Mouse (Mus musculus): ENCODE results near the gene Ntm. TPM values are rescaled to one million over a fixed set of nuclear protein-coding genes. Genes with fewer than 3 reads are reported as not detected.
A peak's percentile ranks its signal among the peaks of the same experiment; 100 is the strongest.

Gene Ntm
- polyA plus RNA-seq, 1 experiment from 2014 or later, result 156 TPM

DNA sequence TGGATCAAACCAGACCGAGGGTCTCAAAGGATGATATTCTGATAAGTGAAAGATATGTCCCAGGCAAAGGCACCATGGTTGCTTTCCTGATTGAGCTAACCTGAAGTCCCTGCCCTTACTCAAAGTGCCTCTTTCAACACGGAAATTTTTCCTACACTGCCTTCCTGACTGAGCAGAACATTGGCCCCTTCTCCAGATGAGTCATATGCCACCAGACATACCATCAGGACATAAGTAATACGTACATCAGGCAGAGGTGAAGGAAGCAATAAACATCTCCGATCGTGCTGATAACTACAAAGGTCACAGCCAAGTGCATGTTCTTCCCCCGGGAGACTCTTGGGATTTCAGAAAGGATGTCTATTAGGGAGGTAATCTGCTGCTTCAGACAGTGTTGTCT, 693.0 kb downstream of the Ntm start:
- Histone ChIP-seq H3K4me1 (replicated peaks) (peaks cover 19% of the 10 kb centered on the region), H3K9me3 (no peaks in the 10 kb centered on the region), H3K27me3 (no peaks in the 10 kb centered on the region), H3K4me2 (no peak overlapping the region), H3K27ac (no peak overlapping the region), H3K9ac (no peak overlapping the region), H3K4me3 (no peak overlapping the region), H3K36me3 (no peaks in the 10 kb centered on the region)
- 86% methylated on average over 6 of the region's 6 CpGs for WGBS
- no peak for ATAC-seq (ENCODE audit: low FRiP score)

DNA sequence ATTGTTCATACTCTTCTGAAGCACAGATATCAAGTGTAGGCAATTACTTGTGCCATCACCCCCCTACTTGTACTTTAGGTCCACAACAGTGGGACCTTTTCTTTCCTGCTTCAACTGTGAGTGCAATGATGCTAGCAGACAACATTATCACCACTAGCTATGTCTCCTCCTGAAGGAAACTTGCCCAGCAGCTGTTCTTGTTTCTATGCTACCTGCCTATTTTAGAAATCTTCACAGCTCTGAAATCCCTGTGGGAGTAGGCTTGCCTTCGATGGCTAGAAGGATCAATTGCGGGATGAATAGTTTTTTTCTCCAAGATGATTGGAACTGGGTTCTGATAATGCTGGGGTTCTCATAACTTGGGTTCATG, 693.7 kb downstream of the Ntm start:
- H3K27me3 ChIP-seq, result no peaks in the 10 kb centered on the region
- H3K4me2 ChIP-seq, result no peak overlapping the region
- H3K36me3 ChIP-seq, result no peaks in the 10 kb centered on the region
- H3K9ac ChIP-seq, result no peak overlapping the region
- peaks cover 19% of the 10 kb centered on the region for H3K4me1 ChIP-seq (replicated peaks)
- peak overlapping the region; percentile 44 for H3K27ac ChIP-seq
- WGBS, result 95% methylated on average over 2 of the region's 2 CpGs
- ATAC-seq (ENCODE audit: low FRiP score), result no peak
- no peak overlapping the region for H3K4me3 ChIP-seq
- H3K9me3 ChIP-seq, result no peaks in the 10 kb centered on the region

DNA sequence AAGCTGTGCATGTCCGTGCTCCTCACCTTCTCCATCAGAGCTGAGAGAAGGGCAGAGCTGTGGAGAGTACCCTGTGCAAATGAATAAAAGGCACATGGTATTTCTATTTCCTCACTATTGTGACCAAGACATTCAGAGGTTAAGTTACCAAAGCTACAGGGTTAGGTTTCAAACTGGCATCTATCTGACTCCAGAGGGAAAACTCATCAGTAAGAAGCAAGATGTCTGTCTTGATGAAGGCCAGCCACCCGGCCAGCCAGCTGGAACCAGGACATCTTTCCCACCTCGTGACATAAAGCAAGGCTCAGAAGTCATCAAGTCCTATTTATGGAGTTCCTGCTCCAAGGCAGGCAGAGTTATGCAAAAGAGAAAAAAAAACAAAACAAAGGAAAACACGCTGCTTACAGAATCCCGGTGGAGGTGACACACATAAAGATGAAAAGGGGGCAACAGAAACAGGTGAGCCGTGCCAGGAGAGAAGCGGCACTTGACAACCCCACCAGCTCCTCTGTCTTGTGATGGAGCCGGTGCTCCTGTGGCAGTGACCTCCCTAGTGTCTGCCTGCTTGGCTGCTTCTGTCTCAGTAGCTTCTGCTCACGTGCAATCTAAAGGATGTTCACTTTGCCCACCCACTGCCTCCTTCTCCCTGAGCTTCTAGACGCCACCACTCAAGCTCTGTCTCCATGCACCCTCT, 694.2 kb downstream of the Ntm start:
- Histone ChIP-seq H3K27me3 (no peaks in the 10 kb centered on the region), H3K27ac (peak overlapping the region; percentile 44), H3K36me3 (no peaks in the 10 kb centered on the region), H3K9ac (no peak overlapping the region), H3K9me3 (no peaks in the 10 kb centered on the region), H3K4me2 (no peak overlapping the region), H3K4me3 (no peak overlapping the region), H3K4me1 (replicated peaks) (peaks cover 19% of the 10 kb centered on the region)
- WGBS, result 83% methylated on average over 10 of the region's 10 CpGs
- no peak for ATAC-seq (ENCODE audit: low FRiP score)

DNA sequence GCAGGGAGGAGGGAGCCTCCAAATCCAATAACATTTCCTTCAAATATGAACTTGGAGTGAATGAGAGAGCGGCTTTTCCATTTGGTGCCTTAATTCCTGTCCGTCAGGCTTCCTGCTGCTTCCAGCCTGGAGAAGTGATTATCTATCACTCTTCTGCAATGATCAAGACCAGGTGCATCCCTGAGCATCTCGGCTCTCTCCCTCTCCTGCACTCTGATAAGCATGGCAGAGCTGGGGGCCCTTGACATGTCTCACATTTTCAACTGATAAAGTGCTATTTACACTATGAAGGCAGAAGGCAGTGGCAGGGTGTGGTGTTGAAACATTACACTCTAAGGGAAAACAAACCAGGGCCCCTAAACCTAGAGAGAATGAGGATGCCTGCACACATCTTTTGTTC, 695.3 kb downstream of the Ntm start:
- 52% methylated on average over 3 of the region's 3 CpGs for WGBS
- no peak overlapping the region for H3K4me2 ChIP-seq
- H3K9me3 ChIP-seq, result no peaks in the 10 kb centered on the region
- ATAC-seq (ENCODE audit: low FRiP score), result no peak
- peak overlapping the region; percentile 66; the same call in 1 of the 2 replicates for H3K27ac ChIP-seq
- H3K4me1 ChIP-seq (replicated peaks), result peaks cover 25% of the 10 kb centered on the region
- H3K36me3 ChIP-seq, result no peaks in the 10 kb centered on the region
- H3K9ac ChIP-seq, result no peak overlapping the region
- H3K27me3 ChIP-seq, result no peaks in the 10 kb centered on the region
- H3K4me3 ChIP-seq, result no peak overlapping the region

DNA sequence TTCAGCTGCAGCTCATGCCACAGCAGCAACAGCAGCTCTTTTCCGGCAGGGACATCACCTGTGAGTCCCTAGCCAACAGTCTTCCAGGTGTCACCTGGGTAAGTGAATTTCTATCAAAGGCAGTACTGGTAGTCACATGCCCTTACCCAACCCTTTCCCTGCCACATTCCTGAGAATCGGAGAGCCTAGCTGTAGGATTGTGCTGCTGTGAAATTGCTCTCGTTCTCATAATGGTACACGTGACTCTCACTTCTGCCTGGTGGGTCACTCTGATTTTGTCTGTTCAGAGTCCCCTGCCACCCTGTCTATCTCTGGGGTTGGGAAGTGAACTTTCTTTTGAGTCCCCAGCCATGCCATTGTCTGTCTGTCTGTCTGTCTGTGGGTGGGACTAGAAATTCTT, 697.8 kb downstream of the Ntm start:
- 38% methylated on average over 4 of the region's 4 CpGs for WGBS
- 0 out of 2 replicates have a peak overlapping the region, but pooled peaks have one; percentile 12 for H3K27ac ChIP-seq
- ATAC-seq (ENCODE audit: low FRiP score), result 0 out of 2 replicates have a peak, but pooled peaks have one; percentile 21

DNA sequence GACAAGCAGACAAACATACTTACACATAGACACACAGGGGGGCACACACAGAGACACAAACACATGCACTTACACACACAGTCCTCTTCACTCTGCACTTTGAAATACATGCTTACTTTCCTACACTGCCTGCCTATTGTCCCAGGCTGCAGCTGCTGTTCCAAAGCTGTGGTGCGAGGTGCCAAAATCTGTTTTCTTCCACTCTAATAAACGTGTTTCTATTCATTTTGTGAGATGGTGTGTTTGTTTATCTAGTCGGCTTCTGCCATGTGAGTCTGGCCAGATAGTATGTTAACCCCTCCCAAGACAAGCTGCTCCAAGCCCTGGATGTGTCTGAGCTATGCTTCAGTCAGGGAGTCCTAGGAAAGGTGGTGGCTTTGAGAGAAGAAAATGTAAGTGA, 700.1 kb downstream of the Ntm start:
- Histone ChIP-seq H3K9me3 (no peaks in the 10 kb centered on the region), H3K9ac (no peak overlapping the region), H3K27me3 (no peaks in the 10 kb centered on the region), H3K4me2 (no peak overlapping the region), H3K27ac (no peak overlapping the region), H3K36me3 (no peaks in the 10 kb centered on the region), H3K4me1 (replicated peaks) (peaks cover 15% of the 10 kb centered on the region), H3K4me3 (no peak overlapping the region)
- WGBS, result 44% methylated on average over 3 of the region's 3 CpGs
- no peak for ATAC-seq (ENCODE audit: low FRiP score)

More for the DNA sequence above, 697.8 kb downstream of the Ntm start:
- H3K36me3 ChIP-seq, result no peaks in the 10 kb centered on the region
- H3K4me1 ChIP-seq (replicated peaks), result peaks cover 26% of the 10 kb centered on the region
- no peaks in the 10 kb centered on the region for H3K27me3 ChIP-seq
- H3K4me2 ChIP-seq, result no peak overlapping the region
- no peaks in the 10 kb centered on the region for H3K9me3 ChIP-seq
- H3K4me3 ChIP-seq, result no peak overlapping the region
- H3K9ac ChIP-seq, result no peak overlapping the region

DNA sequence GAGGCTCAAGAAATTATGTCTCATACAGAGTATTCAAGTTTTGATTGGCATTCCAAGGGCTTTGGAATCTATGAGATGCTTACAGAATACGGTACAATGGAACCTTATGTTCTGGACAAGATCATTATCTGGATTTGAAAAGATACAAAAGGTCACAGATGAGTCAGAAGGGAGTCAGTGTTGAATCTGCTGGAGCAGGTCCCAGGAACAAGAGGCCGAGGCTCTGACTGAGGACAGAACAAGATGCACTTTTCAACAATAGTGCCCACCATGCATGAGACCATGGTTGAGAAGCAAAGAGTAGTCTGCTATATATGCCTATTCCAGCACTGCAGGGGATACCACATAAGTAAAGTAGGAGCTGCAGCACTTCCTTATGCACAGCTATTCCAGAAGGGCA, 710.1 kb downstream of the Ntm start:
- Histone ChIP-seq H3K36me3 (no peaks in the 10 kb centered on the region), H3K9ac (no peak overlapping the region), H3K4me1 (replicated peaks) (peaks cover 2% of the 10 kb centered on the region; the same call in 1 of the 2 replicates), H3K27ac (no peak overlapping the region), H3K4me3 (no peak overlapping the region), H3K4me2 (no peak overlapping the region), H3K27me3 (no peaks in the 10 kb centered on the region), H3K9me3 (no peaks in the 10 kb centered on the region)
- 78% methylated on average over 2 of the region's 2 CpGs for WGBS
- no peak for ATAC-seq (ENCODE audit: low FRiP score)

DNA sequence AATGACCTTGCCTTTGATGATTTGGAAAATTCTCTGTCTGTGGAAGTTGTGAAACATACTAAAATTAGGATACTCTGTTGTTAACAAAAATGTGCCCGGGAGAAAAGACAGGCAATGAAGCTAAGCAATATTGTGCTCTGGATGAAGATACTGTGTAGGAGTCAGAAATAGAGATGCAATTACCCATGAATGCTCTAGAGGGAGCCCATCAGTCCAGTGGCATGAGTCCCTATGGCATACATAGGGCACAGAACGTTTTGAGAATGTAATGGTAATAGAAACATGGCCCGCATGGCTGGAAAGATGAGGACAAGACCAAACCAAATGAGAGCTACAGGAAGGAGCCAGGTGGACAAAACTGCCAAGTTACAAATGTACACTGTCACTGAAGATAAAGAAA, 712.1 kb downstream of the Ntm start:
- H3K27ac ChIP-seq, result no peak overlapping the region
- peaks cover 7% of the 10 kb centered on the region for H3K4me1 ChIP-seq (replicated peaks)
- ATAC-seq (ENCODE audit: low FRiP score), result no peak
- H3K4me2 ChIP-seq, result no peak overlapping the region
- WGBS, result 75% methylated on average over 3 of the region's 3 CpGs
- H3K27me3 ChIP-seq, result no peaks in the 10 kb centered on the region
- no peaks in the 10 kb centered on the region for H3K36me3 ChIP-seq
- H3K4me3 ChIP-seq, result no peak overlapping the region
- H3K9me3 ChIP-seq, result no peaks in the 10 kb centered on the region
- no peak overlapping the region for H3K9ac ChIP-seq

DNA sequence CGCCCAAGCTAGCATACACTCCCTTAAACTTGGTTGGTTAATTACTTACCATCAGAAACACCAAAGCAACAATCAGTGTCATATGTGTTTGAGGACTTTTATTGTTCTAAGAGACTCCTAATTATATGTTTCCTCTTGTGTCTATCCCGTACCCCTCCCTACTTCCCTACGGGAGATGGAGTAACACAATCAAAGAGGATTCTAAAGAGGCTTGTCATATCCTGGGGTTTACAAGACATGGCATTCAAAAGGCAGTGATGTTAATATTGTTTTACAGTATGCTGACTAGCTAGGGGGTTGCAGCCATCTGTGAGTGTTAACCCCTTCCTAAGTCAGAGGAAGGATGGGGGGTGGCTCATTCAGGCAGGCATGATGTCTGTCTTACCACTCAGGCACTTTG, 715.1 kb downstream of the Ntm start:
- H3K9me3 ChIP-seq, result no peaks in the 10 kb centered on the region
- H3K27ac ChIP-seq, result no peak overlapping the region
- no peak overlapping the region for H3K4me3 ChIP-seq
- no peak overlapping the region for H3K4me2 ChIP-seq
- ATAC-seq (ENCODE audit: low FRiP score), result 0 out of 2 replicates have a peak, but pooled peaks have one; percentile 13
- 46% methylated on average over 3 of the region's 3 CpGs for WGBS
- H3K36me3 ChIP-seq, result no peaks in the 10 kb centered on the region
- H3K27me3 ChIP-seq, result no peaks in the 10 kb centered on the region
- no peak overlapping the region for H3K9ac ChIP-seq
- peaks cover 12% of the 10 kb centered on the region for H3K4me1 ChIP-seq (replicated peaks)

DNA sequence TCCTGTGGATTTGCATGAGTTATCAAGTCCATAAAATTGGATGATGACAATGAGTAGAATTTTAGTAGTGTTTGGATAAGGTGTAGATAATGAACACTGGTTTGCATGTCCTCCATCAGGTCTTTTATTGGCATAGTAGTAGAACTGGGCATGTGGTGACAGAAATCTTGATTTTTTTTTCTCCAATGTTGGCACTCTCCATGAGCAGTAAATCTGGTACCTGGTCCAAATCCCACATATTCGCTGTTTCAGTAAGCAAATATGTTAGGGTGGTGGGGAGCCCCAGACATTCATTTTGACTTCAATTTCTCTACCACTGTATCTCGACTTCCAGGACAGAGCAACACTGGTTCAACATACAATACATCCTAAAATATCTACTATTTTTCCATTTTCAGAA, 718.9 kb downstream of the Ntm start:
- H3K4me3 ChIP-seq, result no peak overlapping the region
- H3K4me2 ChIP-seq, result no peak overlapping the region
- no peak for ATAC-seq (ENCODE audit: low FRiP score)
- H3K36me3 ChIP-seq, result no peaks in the 10 kb centered on the region
- no peaks in the 10 kb centered on the region for H3K27me3 ChIP-seq
- no peaks in the 10 kb centered on the region for H3K9me3 ChIP-seq
- 94% methylated on average over 2 of the region's 2 CpGs for WGBS
- peaks cover 13% of the 10 kb centered on the region for H3K4me1 ChIP-seq (replicated peaks)
- no peak overlapping the region for H3K27ac ChIP-seq
- no peak overlapping the region for H3K9ac ChIP-seq

DNA sequence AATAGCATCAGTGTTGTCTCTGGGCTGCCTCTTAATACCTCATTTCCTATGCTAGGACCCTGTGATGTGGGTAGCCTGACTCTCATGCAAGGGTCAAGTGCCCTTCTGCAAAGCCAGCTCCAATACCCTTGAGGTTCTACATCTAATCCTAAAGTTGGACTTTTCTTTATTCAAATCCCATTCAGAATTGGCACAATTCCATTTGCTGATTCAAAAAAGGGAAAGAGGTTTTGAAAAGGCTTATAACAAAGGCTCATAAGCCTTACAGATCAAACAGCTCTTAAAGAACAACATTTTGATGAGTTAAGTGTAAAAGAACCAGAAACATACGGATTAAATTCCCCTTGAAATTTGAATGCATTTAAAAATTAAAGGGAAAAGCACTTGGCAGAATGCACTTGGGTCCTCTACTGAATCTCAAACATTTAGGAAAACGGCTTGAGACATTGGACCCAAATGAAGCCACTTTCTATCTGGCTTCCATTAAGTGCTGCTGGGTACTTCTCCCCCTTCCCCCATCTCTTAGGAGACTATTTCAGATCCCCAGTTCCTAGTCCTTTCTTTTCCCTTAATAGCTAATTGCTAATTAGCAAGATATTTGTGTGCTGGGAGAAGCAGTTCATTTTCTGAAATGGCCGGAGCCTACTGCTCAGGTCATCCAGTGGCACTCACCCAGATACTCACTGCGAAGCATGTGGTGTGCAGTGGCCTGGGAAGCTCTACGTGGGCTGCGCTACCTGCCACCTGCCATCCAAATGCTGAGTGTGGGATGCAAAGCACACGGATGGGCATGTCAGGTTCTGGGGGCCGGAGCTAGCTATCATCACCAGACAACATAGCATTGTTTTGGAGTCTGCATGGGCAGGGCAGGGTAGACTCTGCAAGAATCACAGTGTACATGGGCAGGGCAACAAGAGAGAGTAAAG, 720.2 kb downstream of the Ntm start:
- H3K27ac ChIP-seq, result no peak overlapping the region

DNA sequence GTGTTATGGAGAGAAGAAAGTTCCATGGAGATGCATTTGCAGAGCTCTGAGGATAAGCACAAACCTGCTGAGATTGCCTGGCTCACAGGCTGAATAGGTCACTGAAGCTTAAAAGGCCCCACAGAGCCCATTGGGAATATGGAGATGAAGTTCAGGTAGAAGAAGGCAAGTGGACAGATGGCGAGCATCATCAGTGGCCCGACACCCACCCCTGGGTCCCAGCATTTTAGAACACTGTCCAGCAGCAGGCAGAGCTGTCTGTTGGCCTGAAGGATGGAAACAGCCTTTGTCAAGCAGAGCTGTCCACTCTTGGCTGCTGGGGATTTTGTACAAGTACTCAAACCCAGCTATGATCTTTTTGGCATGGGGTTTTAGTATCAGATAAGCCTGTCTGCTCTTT, 722.1 kb downstream of the Ntm start:
- H3K9me3 ChIP-seq, result no peaks in the 10 kb centered on the region
- H3K27me3 ChIP-seq, result no peaks in the 10 kb centered on the region
- no peaks in the 10 kb centered on the region for H3K36me3 ChIP-seq
- H3K4me2 ChIP-seq, result no peak overlapping the region
- 89% methylated on average over 2 of the region's 2 CpGs for WGBS
- H3K27ac ChIP-seq, result no peak overlapping the region
- ATAC-seq (ENCODE audit: low FRiP score), result no peak
- no peak overlapping the region for H3K9ac ChIP-seq
- peaks cover 5% of the 10 kb centered on the region; the same call in 1 of the 2 replicates for H3K4me1 ChIP-seq (replicated peaks)
- H3K4me3 ChIP-seq, result no peak overlapping the region

More for the DNA sequence above, 720.2 kb downstream of the Ntm start:
- ATAC-seq (ENCODE audit: low FRiP score), result no peak
- H3K4me3 ChIP-seq, result no peak overlapping the region
- H3K36me3 ChIP-seq, result no peaks in the 10 kb centered on the region
- H3K4me2 ChIP-seq, result no peak overlapping the region
- H3K4me1 ChIP-seq (replicated peaks), result peaks cover 10% of the 10 kb centered on the region
- no peaks in the 10 kb centered on the region for H3K27me3 ChIP-seq
- H3K9ac ChIP-seq, result no peak overlapping the region
- no peaks in the 10 kb centered on the region for H3K9me3 ChIP-seq
- 73% methylated on average over 8 of the region's 8 CpGs for WGBS
